Mouse (Mus musculus) liver, embryonic 13.5 days (tissue): Measurements from ENCODE around the gene Hoxd3. TPM values are rescaled to one million over a fixed set of nuclear protein-coding genes. Genes with fewer than 3 reads are reported as not detected.

Experiments used
- ATAC-seq: fragments of 200-750 bp; cut with Nextera tagmentation; 2 replicates; pipeline ENCODE4 v1.8.0; 2017; ENCODE audit warnings: low read depth, mild to moderate bottlenecking, moderate number of reproducible peaks, moderate library complexity
- DNase-seq: peaks from one replicate; pipeline ENCODE4 v3.0.0; 2022
- H3K27ac ChIP-seq: fragments of 300-500 bp; sonication (generic); 2 replicates; pipeline ENCODE4 v1.5.1; 2015; ENCODE audit warnings: moderate library complexity, mild to moderate bottlenecking, inconsistent platforms
- H3K27me3 ChIP-seq: fragments of 300-500 bp; sonication (generic); 2 replicates; pipeline ENCODE4 v1.6.1; 2015; ENCODE audit warnings: mild to moderate bottlenecking, inconsistent platforms
- H3K36me3 ChIP-seq: fragments of 300-500 bp; sonication (generic); 2 replicates; pipeline ENCODE4 v1.6.1; 2015; ENCODE audit warnings: mild to moderate bottlenecking, inconsistent platforms
- H3K4me1 ChIP-seq: fragments of 300-500 bp; sonication (generic); replicated peaks from 2 replicates; pipeline ENCODE4 v1.6.1; 2015; ENCODE audit warnings: inconsistent platforms
- H3K4me2 ChIP-seq: fragments of 300-500 bp; sonication (generic); 2 replicates; pipeline ENCODE4 v1.6.1; 2015; ENCODE audit warnings: inconsistent platforms, mild to moderate bottlenecking, moderate library complexity
- H3K4me3 ChIP-seq: fragments of 300-500 bp; sonication (generic); replicated peaks from 2 replicates; pipeline ENCODE4 v1.5.1; 2015; ENCODE audit warnings: mild to moderate bottlenecking, inconsistent platforms
- H3K9ac ChIP-seq: fragments of 300-500 bp; sonication (generic); 2 replicates; pipeline ENCODE4 v1.6.1; 2015; ENCODE audit warnings: mild to moderate bottlenecking, inconsistent platforms
- H3K9me3 ChIP-seq: fragments of 300-500 bp; sonication (generic); replicated peaks from 2 replicates; pipeline ENCODE4 v1.6.1; 2016; ENCODE audit warnings: inconsistent platforms
- WGBS: fragments of 180-500 bp; shearing (Covaris S2); methylation state at CpG from one replicate; pipeline ENCODE4 v1.1.7; 2015; ENCODE audit not compliant: insufficient replicate concordance; 5-methylcytosine and 5-hydroxymethylcytosine counted together
- polyA plus RNA-seq: library from polyadenylated mRNA; unstranded; fragments of >200 nt; fragmentation: Nextera tagmentation; extraction: Ambion mirVana; gene quantifications from 2 replicates; pipeline ENCODE4 v1.2.1, GENCODE M21; 2015

Gene Hoxd3
- 0.10 and 0.16 TPM in 2 replicates for polyA plus RNA-seq

- no peak for DNase-seq
- peaks cover 99% of the 10 kb centered on the region for H3K27me3 ChIP-seq
- H3K27ac ChIP-seq, result no peak within 1 kb of the TSS
- H3K4me2 ChIP-seq, result peak within 1 kb of the TSS; percentile 33
- H3K9me3 ChIP-seq, result no peaks in the 10 kb centered on the region
- H3K4me3 ChIP-seq, result peak within 1 kb of the TSS; percentile 21
- no peaks in the 10 kb centered on the region for H3K4me1 ChIP-seq
- no peak within 1 kb of the TSS for H3K9ac ChIP-seq
- under 1% methylated on average over 65 of the region's 65 CpGs for WGBS
- no peak for ATAC-seq
- H3K36me3 ChIP-seq, result no peaks in the 10 kb centered on the region
Observed at GRCm38 (mm10) chr2:74711721-74712621, at the start of gene Hoxd3, which contains the start of gene Hoxd4. Gene Hoxd3 (plus strand): TSS chr2:74711927. Gene Hoxd4 (plus strand): TSS chr2:74711929.

- Histone ChIP-seq H3K36me3 (no peaks in the 10 kb centered on the region), H3K27me3 (peaks cover 99% of the 10 kb centered on the region), H3K4me2 (no peak overlapping the region), H3K4me1 (peaks cover 7% of the 10 kb centered on the region; the same call in 1 of the 2 replicates), H3K9me3 (no peaks in the 10 kb centered on the region), H3K4me3 (no peak overlapping the region), H3K27ac (no peak overlapping the region), H3K9ac (no peak overlapping the region)
- 4% methylated on average over 18 of the region's 18 CpGs for WGBS
- ATAC-seq, result no peak
- no peak for DNase-seq
Observed at GRCm38 (mm10) chr2:74663291-74663925, 48.3 kb upstream of the Hoxd3 start.

GRCm38 (mm10) chr2:74666411-74666810 lies 45.3 kb upstream of the Hoxd3 start:
- H3K9me3 ChIP-seq, result no peaks in the 10 kb centered on the region
- H3K4me2 ChIP-seq, result no peak overlapping the region
- ATAC-seq (no peak), DNase-seq (no peak)
- H3K27ac ChIP-seq, result no peak overlapping the region
- H3K36me3 ChIP-seq, result no peaks in the 10 kb centered on the region
- 1% methylated on average over 7 of the region's 7 CpGs for WGBS
- peaks cover 7% of the 10 kb centered on the region; the same call in 1 of the 2 replicates for H3K4me1 ChIP-seq
- H3K27me3 ChIP-seq, result peaks cover 99% of the 10 kb centered on the region
- no peak overlapping the region for H3K4me3 ChIP-seq
- no peak overlapping the region for H3K9ac ChIP-seq

GRCm38 (mm10) chr2:74667191-74667841 lies 44.4 kb upstream of the Hoxd3 start:
- Histone ChIP-seq H3K4me3 (no peak overlapping the region), H3K9ac (no peak overlapping the region), H3K27ac (no peak overlapping the region), H3K9me3 (no peaks in the 10 kb centered on the region), H3K4me2 (no peak overlapping the region), H3K4me1 (peaks cover 7% of the 10 kb centered on the region; the same call in 1 of the 2 replicates), H3K36me3 (no peaks in the 10 kb centered on the region), H3K27me3 (peaks cover 99% of the 10 kb centered on the region)
- no peak for DNase-seq
- ATAC-seq, result no peak
- 3% methylated on average over 36 of the region's 36 CpGs for WGBS

- under 1% methylated on average over 49 of the region's 51 CpGs for WGBS
- DNase-seq (no peak), ATAC-seq (no peak)
- Histone ChIP-seq H3K36me3 (no peaks in the 10 kb centered on the region), H3K4me2 (peak within 1 kb of the TSS; percentile 52), H3K27ac (no peak within 1 kb of the TSS), H3K27me3 (peaks cover 99% of the 10 kb centered on the region), H3K9ac (no peak within 1 kb of the TSS), H3K4me1 (peaks cover 7% of the 10 kb centered on the region; the same call in 1 of the 2 replicates), H3K4me3 (peak within 1 kb of the TSS; percentile 44), H3K9me3 (no peaks in the 10 kb centered on the region)
Observed at GRCm38 (mm10) chr2:74667842-74668357, 43.8 kb upstream of the Hoxd3 start, which contains the start of gene Hoxd13. Gene Hoxd13 (plus strand): TSS chr2:74668310.

GRCm38 (mm10) chr2:74668370-74669229 lies 43.1 kb upstream of the Hoxd3 start:
- Histone ChIP-seq H3K9ac (no peak overlapping the region), H3K27ac (no peak overlapping the region), H3K4me3 (peak overlapping the region; percentile 44), H3K36me3 (no peaks in the 10 kb centered on the region), H3K4me1 (peaks cover 7% of the 10 kb centered on the region; the same call in 1 of the 2 replicates), H3K9me3 (no peaks in the 10 kb centered on the region), H3K27me3 (peaks cover 99% of the 10 kb centered on the region), H3K4me2 (peak overlapping the region; percentile 52)
- 1% methylated on average over 69 of the region's 74 CpGs for WGBS
- no peak for ATAC-seq
- no peak for DNase-seq

GRCm38 (mm10) chr2:74669230-74669578 lies 42.5 kb upstream of the Hoxd3 start:
- no peaks in the 10 kb centered on the region for H3K36me3 ChIP-seq
- no peak for ATAC-seq
- no peak overlapping the region for H3K4me3 ChIP-seq
- WGBS, result 1% methylated on average over 3 of the region's 3 CpGs
- no peak overlapping the region for H3K9ac ChIP-seq
- H3K27me3 ChIP-seq, result peaks cover 99% of the 10 kb centered on the region
- H3K27ac ChIP-seq, result no peak overlapping the region
- no peaks in the 10 kb centered on the region for H3K9me3 ChIP-seq
- DNase-seq, result no peak
- H3K4me1 ChIP-seq, result peaks cover 7% of the 10 kb centered on the region; the same call in 1 of the 2 replicates
- no peak overlapping the region for H3K4me2 ChIP-seq

- H3K4me3 ChIP-seq, result no peak overlapping the region
- H3K4me2 ChIP-seq, result no peak overlapping the region
- H3K9ac ChIP-seq, result no peak overlapping the region
- ATAC-seq (no peak), DNase-seq (no peak)
- WGBS, result 3% methylated on average over 14 of the region's 14 CpGs
- peaks cover 7% of the 10 kb centered on the region; the same call in 1 of the 2 replicates for H3K4me1 ChIP-seq
- no peak overlapping the region for H3K27ac ChIP-seq
- no peaks in the 10 kb centered on the region for H3K9me3 ChIP-seq
- H3K36me3 ChIP-seq, result no peaks in the 10 kb centered on the region
- peaks cover 99% of the 10 kb centered on the region for H3K27me3 ChIP-seq
Observed at GRCm38 (mm10) chr2:74669650-74670235, 42.0 kb upstream of the Hoxd3 start.

GRCm38 (mm10) chr2:74670632-74671188 lies 41.0 kb upstream of the Hoxd3 start:
- Histone ChIP-seq H3K4me2 (no peak overlapping the region), H3K36me3 (no peaks in the 10 kb centered on the region), H3K4me1 (peaks cover 7% of the 10 kb centered on the region; the same call in 1 of the 2 replicates), H3K9ac (no peak overlapping the region), H3K27me3 (peaks cover 100% of the 10 kb centered on the region), H3K9me3 (no peaks in the 10 kb centered on the region), H3K4me3 (no peak overlapping the region), H3K27ac (no peak overlapping the region)
- WGBS, result 1% methylated on average over 3 of the region's 3 CpGs
- ATAC-seq (no peak), DNase-seq (no peak)

GRCm38 (mm10) chr2:74671847-74672246 lies 39.9 kb upstream of the Hoxd3 start:
- WGBS, result 4% methylated on average over 5 of the region's 5 CpGs
- Histone ChIP-seq H3K36me3 (no peaks in the 10 kb centered on the region), H3K27ac (no peak overlapping the region), H3K9me3 (no peaks in the 10 kb centered on the region), H3K4me2 (0 out of 2 replicates have a peak overlapping the region, but pooled peaks have one; percentile 8), H3K27me3 (peaks cover 100% of the 10 kb centered on the region), H3K4me3 (no peak overlapping the region), H3K9ac (no peak overlapping the region), H3K4me1 (peaks cover 7% of the 10 kb centered on the region; the same call in 1 of the 2 replicates)
- no peak for ATAC-seq
- no peak for DNase-seq
